Mouse (Mus musculus) myocyte (in vitro differentiated cells): ENCODE data around the gene Hcfc2. TPM values are rescaled to one million over a fixed set of nuclear protein-coding genes. Genes with fewer than 3 reads are reported as not detected.

ENCODE experiments used
- H3K27me3 ChIP-seq: one replicate; pipeline ENCODE4 v1.6.1; 2011; ENCODE audit not compliant: control insufficient read depth, insufficient read depth, insufficient read length
- H3K36me3 ChIP-seq: one replicate; pipeline ENCODE4 v1.6.1; 2011; ENCODE audit not compliant: control insufficient read depth, insufficient read depth
- H3K4me2 ChIP-seq: one replicate; pipeline ENCODE4 v1.6.1; 2011; ENCODE audit warnings: low read depth, control low read depth
- H3K4me3 ChIP-seq: one replicate; pipeline ENCODE4 v1.5.1; 2011; ENCODE audit warnings: mild to moderate bottlenecking, control low read depth, moderate library complexity
- H3K79me2 ChIP-seq: one replicate; pipeline ENCODE4 v1.6.1; 2011; ENCODE audit not compliant: control insufficient read depth, insufficient read depth
- H3ac ChIP-seq: one replicate; pipeline ENCODE4 v1.6.1; 2011; ENCODE audit not compliant: control insufficient read depth, insufficient read length
- CEBPB ChIP-seq: IDR thresholded peaks from 2 replicates; pipeline ENCODE4 v1.6.1; 2011; ENCODE audit warnings: mild to moderate bottlenecking, moderate library complexity; ENCODE audit not compliant: poor library complexity, insufficient read depth, severe bottlenecking
- E2F4 ChIP-seq: IDR thresholded peaks from one replicate; pipeline ENCODE4 v1.6.1; 2011; ENCODE audit warnings: mild to moderate bottlenecking, control low read depth, moderate library complexity; ENCODE audit not compliant: insufficient read depth
- MAX ChIP-seq: IDR thresholded peaks from one replicate; pipeline ENCODE4 v1.6.1; 2011; ENCODE audit warnings: low read depth, mild to moderate bottlenecking, control low read depth
- MYOD1 ChIP-seq, 3 experiments: IDR thresholded peaks; one replicate each; pipeline ENCODE4 v1.6.1; 2011; ENCODE audit warnings: control low read depth in 2 of 3, low read depth in 2 of 3, mild to moderate bottlenecking in 2 of 3, moderate library complexity in 1 of 3; ENCODE audit not compliant: insufficient read length in 2 of 3, control insufficient read depth in 1 of 3
- MYOG ChIP-seq, 3 experiments: IDR thresholded peaks; one replicate each; pipeline ENCODE4 v1.6.1; 2011; ENCODE audit warnings: control low read depth in 2 of 3, low read depth in 2 of 3, mild to moderate bottlenecking in 2 of 3; ENCODE audit not compliant: insufficient read length in 2 of 3, control insufficient read depth in 1 of 3, insufficient read depth in 1 of 3
- POLR2A ChIP-seq: IDR thresholded peaks from one replicate; pipeline ENCODE4 v1.6.1; 2011; ENCODE audit warnings: low read depth, mild to moderate bottlenecking, control low read depth, moderate library complexity; ENCODE audit not compliant: insufficient read length
- POLR2AphosphoS2 ChIP-seq: IDR thresholded peaks from one replicate; pipeline ENCODE4 v1.6.1; 2011; ENCODE audit warnings: low read depth, control low read depth; ENCODE audit not compliant: insufficient read length
- REST ChIP-seq: IDR thresholded peaks from one replicate; pipeline ENCODE4 v1.6.1; 2011; ENCODE audit warnings: mild to moderate bottlenecking, control low read depth, moderate library complexity; ENCODE audit not compliant: insufficient read depth, insufficient read length
- SRF ChIP-seq: IDR thresholded peaks from one replicate; pipeline ENCODE4 v1.6.1; 2011; ENCODE audit warnings: low read depth; ENCODE audit not compliant: control insufficient read depth, insufficient read length
- TCF12 ChIP-seq: IDR thresholded peaks from one replicate; pipeline ENCODE4 v1.6.1; 2011; ENCODE audit warnings: mild to moderate bottlenecking, control low read depth; ENCODE audit not compliant: poor library complexity, insufficient read depth, severe bottlenecking
- TCF3 ChIP-seq: IDR thresholded peaks from one replicate; pipeline ENCODE4 v1.6.1; 2011; ENCODE audit warnings: low read depth, control low read depth; ENCODE audit not compliant: insufficient read length
- USF1 ChIP-seq: IDR thresholded peaks from one replicate; pipeline ENCODE4 v1.6.1; 2011; ENCODE audit warnings: low read depth, mild to moderate bottlenecking, control low read depth, moderate library complexity
- polyA plus RNA-seq: library from polyadenylated mRNA; unstranded; fragments of >200 nt; fragmentation: generic; extraction: Trizol; gene quantifications from one replicate; pipeline ENCODE4 v1.2.1, GENCODE M21; 2012; ENCODE audit warnings: missing spikeins

Hcfc2 gene
- polyA plus RNA-seq, 1 experiment: 13.0 TPM

GRCm38 (mm10) chr10:82746988-82747850, 51.3 kb downstream of the Hcfc2 start:
- TF ChIP-seq USF1 (no peak), TCF12 (no peak), SRF (no peak), POLR2A (peak; percentile 19), TCF3 (no peak), MAX (no peak), E2F4 (no peak), REST (no peak), CEBPB (no peak), MYOD1 (IDR thresholded peaks at IDR 0.05; ENCODE audit: control insufficient read depth in 1 of 3, insufficient read length in 2 of 3, low read depth in 2 of 3) (peak in 2 of 3 experiments; percentile 29 to 42), MYOG (IDR thresholded peaks at IDR 0.05; ENCODE audit: control insufficient read depth in 1 of 3, insufficient read depth in 1 of 3, insufficient read length in 2 of 3, low read depth in 2 of 3) (no peak), POLR2AphosphoS2 (peak; percentile 62)
- no peaks in the 10 kb centered on the region for H3K27me3 ChIP-seq
- H3ac ChIP-seq: no peak overlapping the region
- H3K36me3 ChIP-seq: peaks cover 53% of the 10 kb centered on the region
- H3K79me2 ChIP-seq: no peaks in the 10 kb centered on the region
- H3K4me3 ChIP-seq: no peak overlapping the region
- no peak overlapping the region for H3K4me2 ChIP-seq

DNA sequence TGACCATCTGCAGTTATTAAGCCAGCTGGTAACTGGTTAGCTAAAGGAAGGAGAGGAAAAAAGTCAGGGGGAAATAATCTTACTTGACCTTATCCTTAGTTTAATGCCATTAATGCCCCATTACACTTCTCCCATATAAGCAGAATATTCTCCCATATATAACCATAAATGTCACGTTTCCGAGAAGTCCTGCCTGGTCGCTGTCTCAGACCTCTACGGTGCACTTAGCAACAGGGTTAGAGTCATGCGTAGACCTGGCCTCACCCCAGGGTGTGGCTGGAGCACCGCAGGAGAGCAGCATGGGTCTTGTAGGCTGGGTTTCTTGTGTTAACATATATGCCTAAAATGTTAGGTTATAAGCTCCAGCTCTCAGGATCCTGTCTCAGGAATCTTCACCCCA, 54.8 kb downstream of the Hcfc2 start:
- no peaks in the 10 kb centered on the region for H3K27me3 ChIP-seq
- TF ChIP-seq E2F4: no peak
- no peak for TF ChIP-seq TCF3
- TF ChIP-seq MYOD1 (IDR thresholded peaks at IDR 0.05; ENCODE audit: control insufficient read depth in 1 of 3, insufficient read length in 2 of 3, low read depth in 2 of 3): no peak
- no peak for TF ChIP-seq POLR2AphosphoS2
- no peak for TF ChIP-seq SRF
- no peaks in the 10 kb centered on the region for H3K79me2 ChIP-seq
- no peak overlapping the region for H3K4me3 ChIP-seq
- peaks cover 70% of the 10 kb centered on the region for H3K36me3 ChIP-seq
- H3ac ChIP-seq: no peak overlapping the region
- no peak overlapping the region for H3K4me2 ChIP-seq

DNA sequence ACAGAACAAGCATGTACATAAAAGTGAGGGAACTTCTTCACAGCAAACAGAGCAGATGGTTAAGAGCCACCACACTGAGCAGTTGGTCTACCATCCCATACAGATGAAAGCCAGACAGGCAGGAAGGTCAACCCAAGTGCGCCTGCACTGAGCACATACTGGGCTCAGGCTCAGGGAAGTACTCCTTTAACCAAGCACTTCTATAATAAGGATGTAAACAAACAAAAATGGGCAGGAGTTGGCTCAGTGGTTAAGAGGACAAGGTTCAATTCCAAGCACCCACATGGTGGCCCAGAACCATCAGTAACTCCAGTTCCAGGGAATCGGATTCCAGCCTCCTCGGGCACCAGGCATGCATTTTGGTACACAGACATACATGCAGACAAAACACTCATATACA, 57.0 kb downstream of the Hcfc2 start:
- no peak overlapping the region for H3K4me3 ChIP-seq
- TF ChIP-seq POLR2AphosphoS2 (no peak), POLR2A (no peak), REST (no peak), SRF (no peak), TCF12 (no peak), MAX (no peak), E2F4 (no peak)
- H3K36me3 ChIP-seq: peaks cover 77% of the 10 kb centered on the region
- no peak overlapping the region for H3K4me2 ChIP-seq
- no peak overlapping the region for H3ac ChIP-seq
- no peaks in the 10 kb centered on the region for H3K27me3 ChIP-seq
- no peaks in the 10 kb centered on the region for H3K79me2 ChIP-seq

DNA sequence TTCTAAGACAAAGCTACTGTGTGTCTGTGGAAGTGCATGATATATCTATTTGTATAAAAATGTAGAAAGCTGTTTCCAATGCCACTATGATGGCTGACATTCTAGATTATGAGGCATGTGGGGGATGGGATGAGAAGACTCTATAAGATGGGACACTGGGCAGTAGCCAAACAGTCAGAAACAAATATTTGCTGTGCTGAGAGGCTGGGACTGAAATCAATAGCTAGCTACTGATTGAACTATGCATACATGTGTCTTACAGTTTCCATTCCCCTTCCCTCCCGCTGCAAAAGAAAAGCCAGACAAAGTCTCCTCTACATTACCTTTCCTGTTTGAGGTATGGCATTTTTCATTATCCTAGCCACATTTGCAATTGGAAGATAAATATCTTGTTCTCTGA, 58.7 kb downstream of the Hcfc2 start:
- peaks cover 83% of the 10 kb centered on the region for H3K36me3 ChIP-seq
- H3K4me3 ChIP-seq: no peak overlapping the region
- no peaks in the 10 kb centered on the region for H3K27me3 ChIP-seq
- H3ac ChIP-seq: no peak overlapping the region
- no peak for TF ChIP-seq USF1
- peaks cover 9% of the 10 kb centered on the region for H3K79me2 ChIP-seq
- H3K4me2 ChIP-seq: no peak overlapping the region

GRCm38 (mm10) chr10:82755213-82755890, 59.4 kb downstream of the Hcfc2 start:
- no peaks in the 10 kb centered on the region for H3K27me3 ChIP-seq
- H3K4me2 ChIP-seq: no peak overlapping the region
- no peak overlapping the region for H3ac ChIP-seq
- H3K36me3 ChIP-seq: peaks cover 76% of the 10 kb centered on the region
- TF ChIP-seq TCF12 (no peak), SRF (no peak), POLR2A (no peak), POLR2AphosphoS2 (no peak), MYOD1 (IDR thresholded peaks at IDR 0.05; ENCODE audit: control insufficient read depth in 1 of 3, insufficient read length in 2 of 3, low read depth in 2 of 3) (no peak), CEBPB (no peak), USF1 (no peak), TCF3 (no peak), REST (no peak), MYOG (IDR thresholded peaks at IDR 0.05; ENCODE audit: control insufficient read depth in 1 of 3, insufficient read depth in 1 of 3, insufficient read length in 2 of 3, low read depth in 2 of 3) (no peak), E2F4 (no peak), MAX (no peak)
- no peak overlapping the region for H3K4me3 ChIP-seq
- H3K79me2 ChIP-seq: peaks cover 16% of the 10 kb centered on the region
